Mouse (Mus musculus) splenic B cell, adult 2 months (primary cell): Measurements from ENCODE around the gene Gstt4.
"Not testable (repeated sequence)": the region's sequence is repeated elsewhere in the genome, so short reads cannot be mapped to it uniquely, and the experiment has no call there.

Experiments used
- DNase-seq: peaks from one replicate; pipeline ENCODE4 v3.0.0-alpha.2; 2011; ENCODE audit warnings: low read depth, low spot score
- H3K27me3 ChIP-seq: 2 replicates; pipeline ENCODE4 v1.6.1; 2012; ENCODE audit warnings: mild to moderate bottlenecking, low read length, moderate library complexity, mixed read lengths; ENCODE audit not compliant: control insufficient read depth, poor library complexity, insufficient read depth, severe bottlenecking
- H3K36me3 ChIP-seq: 2 replicates; pipeline ENCODE4 v1.6.1; 2012; ENCODE audit warnings: mild to moderate bottlenecking, low read length, moderate library complexity, mixed read lengths; ENCODE audit not compliant: control insufficient read depth, poor library complexity, insufficient read depth, severe bottlenecking

The Gstt4 gene

DNA sequence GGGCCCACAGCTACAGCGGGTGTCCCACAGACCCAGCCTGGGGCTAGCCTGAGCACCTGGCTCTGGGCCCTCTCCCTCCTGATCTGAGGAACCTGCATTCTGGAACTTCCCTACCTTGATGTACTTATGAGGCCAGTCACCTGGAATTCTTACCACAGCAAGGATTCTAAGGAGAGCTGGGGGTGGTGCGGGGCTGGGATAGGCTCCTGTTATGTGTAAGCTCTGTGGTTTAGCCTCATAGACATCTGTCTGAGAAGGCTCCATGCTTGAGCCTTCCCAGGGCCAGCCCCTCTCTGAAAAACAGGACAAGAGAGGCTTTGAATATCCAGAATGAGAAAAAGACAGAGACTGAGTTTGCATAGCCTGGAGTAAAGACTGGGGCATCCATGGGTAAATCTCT, at the start of gene Gstt4:
TSS of gene Gstt4 (minus strand) at position 101 of the 400 bp plus-strand sequence.
- no peaks in the 10 kb centered on the region for H3K36me3 ChIP-seq
- no peak for DNase-seq

DNA sequence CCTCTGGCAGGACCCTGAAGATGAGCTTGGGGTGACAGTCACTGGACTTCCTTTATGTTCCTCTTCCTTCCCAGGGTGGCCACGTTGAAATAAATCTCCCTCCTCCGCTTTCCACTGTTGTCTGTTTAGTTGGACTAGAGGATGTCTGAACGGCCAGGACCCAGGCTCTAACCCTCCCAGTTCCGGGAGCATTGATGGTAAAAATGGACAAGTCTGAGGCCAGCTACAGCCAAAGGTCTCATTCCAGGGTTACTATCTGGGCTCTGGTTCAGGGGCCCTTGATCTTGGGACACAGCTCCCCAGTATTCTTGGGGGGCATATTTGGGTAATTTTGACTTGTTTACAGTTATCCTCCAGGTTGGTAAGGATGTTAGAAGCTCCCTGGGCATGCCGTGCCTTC, 39.2 kb upstream of the Gstt4 start:
- H3K36me3 ChIP-seq: no peaks in the 10 kb centered on the region; the same call in 1 of the 2 replicates
- DNase-seq: no peak
- no peaks in the 10 kb centered on the region for H3K27me3 ChIP-seq

More for the DNA sequence above, at the start of gene Gstt4:
- H3K27me3 ChIP-seq: no peaks in the 10 kb centered on the region

DNA sequence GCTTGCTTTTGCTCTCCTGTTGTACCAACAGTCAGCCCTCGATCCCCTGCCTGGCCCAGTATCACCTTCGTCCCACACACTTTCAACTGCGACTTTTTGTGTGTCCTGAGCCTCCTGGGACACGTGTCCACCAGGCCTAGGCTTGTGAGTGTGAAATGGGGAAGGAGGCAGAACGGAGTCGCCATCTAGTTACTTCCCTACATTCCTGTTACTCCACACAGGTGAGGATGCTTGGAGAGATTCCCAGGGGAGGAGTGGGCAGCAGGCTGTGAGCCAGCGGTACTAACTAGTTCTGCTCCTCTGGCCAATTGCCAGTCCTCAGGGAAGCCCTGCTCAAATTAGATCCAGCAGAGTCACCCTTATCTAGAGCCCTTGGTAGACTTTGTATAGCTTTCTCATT, 38.4 kb upstream of the Gstt4 start:
- H3K27me3 ChIP-seq: no peaks in the 10 kb centered on the region
- H3K36me3 ChIP-seq: no peaks in the 10 kb centered on the region; the same call in 1 of the 2 replicates
- no peak for DNase-seq

DNA sequence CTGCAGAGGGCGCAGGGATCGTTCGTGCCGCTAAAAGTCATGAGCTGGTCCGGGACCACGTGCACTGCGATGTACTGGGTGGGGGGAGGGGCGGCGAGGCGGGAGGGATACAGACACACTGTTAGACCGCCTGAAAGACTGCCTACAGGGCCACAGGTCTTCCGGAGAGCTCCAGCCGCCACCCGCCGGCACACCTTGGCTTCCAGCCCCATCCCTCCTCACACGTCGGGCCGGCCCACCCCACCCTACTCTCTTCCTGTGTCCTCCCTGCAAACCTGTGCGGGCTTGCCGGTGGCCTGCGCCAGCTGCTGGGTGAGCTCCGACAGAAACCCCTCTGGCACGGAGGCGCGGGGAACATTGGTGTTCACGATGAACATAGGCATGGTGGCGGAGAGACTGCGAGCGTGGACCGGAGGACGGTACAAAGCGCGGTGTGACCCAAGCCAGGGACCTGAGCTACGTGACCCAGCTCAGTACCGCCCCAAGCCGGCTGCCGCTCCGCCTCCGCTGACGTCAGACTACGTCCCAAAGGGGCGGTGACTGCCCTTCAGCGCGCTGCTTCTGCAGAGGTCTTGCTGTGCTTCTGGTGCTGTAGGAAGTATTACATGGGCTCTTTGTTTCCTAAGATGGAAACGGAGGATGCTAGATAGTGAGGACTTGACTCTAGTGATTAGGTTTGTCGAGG, 37.6 kb upstream of the Gstt4 start, which contains the start of gene Mif:
TSS of gene Mif (minus strand) at position 455 of the 685 bp plus-strand sequence.
- DNase-seq: peak; percentile 95
- H3K27me3 ChIP-seq: not testable (repeated sequence)

DNA sequence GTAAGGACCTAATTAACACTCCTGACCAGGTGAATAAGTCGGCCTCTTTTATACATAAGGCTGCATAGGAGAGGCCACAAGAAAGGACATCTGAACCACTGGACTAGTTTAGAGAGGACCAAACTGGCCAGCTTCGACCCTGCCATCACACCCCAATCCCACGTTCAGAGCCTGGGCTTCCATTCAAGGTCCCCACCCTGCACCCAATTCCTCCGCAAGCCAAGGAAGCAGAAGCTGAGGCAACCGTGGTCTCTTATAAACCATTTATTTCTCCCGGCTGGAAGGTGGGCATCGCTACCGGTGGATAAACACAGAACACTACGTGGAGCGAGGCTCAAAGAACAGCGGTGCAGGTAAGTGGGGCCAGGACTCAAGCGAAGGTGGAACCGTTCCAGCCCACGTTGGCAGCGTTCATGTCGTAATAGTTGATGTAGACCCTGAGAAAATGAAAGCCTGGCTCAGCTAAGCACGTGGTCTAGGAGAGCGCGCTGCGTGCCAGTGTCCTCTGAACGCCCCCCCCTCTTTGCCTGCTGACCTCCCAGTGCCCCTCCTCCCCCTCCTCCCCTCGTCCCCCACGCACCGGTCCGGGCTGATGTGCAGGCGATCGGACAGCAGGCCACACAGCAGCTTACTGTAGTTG, 36.9 kb upstream of the Gstt4 start:
- Histone ChIP-seq H3K27me3 (no peaks in the 10 kb centered on the region), H3K36me3 (no peaks in the 10 kb centered on the region; the same call in 1 of the 2 replicates)
- peak; percentile 48 for DNase-seq

More for the DNA sequence above, 37.6 kb upstream of the Gstt4 start, which contains the start of gene Mif:
- H3K36me3 ChIP-seq: not testable (repeated sequence)

DNA sequence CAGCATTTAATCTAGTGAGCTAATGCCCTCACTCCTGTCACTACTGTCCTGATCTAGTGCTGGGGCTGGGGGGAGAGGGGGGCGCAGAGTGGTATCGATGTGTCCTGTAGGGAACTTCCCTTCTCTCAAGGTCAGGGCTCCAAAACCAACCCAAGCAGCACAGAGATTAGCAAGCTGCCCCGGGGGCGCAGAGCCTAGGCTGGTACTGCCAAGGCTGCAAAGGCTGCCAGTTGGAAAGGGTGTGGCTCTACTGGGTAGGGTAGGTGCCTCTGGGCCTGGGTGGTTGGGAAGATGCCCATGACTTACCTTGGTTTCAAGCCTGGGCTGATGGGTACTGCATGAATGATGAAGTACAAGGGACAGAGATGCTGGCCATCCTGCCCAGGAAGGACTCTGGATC, 35.3 kb upstream of the Gstt4 start:
- no peak for DNase-seq
- no peaks in the 10 kb centered on the region for H3K27me3 ChIP-seq
- no peaks in the 10 kb centered on the region; the same call in 1 of the 2 replicates for H3K36me3 ChIP-seq

DNA sequence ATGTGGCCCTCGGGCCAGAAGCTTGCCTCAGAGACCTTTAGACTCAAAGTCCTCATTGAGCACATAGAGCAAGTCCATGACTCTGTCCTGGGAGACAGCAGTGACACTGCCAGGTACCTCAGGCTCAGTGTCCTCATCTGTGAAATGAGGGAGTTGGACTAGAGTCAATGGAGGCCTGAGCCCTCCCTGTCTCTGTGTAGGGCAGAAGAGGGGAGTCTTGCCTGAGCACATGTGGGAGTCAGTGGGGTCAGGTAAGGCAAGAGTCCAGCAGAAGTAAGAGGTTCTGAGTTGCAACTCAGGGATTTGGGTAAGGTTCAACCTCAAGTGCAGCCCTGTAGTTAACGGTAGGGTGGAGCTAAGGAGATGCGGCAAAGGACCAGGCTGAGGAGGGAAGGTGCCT, 34.6 kb upstream of the Gstt4 start:
- no peak for DNase-seq
- Histone ChIP-seq H3K27me3 (no peaks in the 10 kb centered on the region), H3K36me3 (no peaks in the 10 kb centered on the region; the same call in 1 of the 2 replicates)

DNA sequence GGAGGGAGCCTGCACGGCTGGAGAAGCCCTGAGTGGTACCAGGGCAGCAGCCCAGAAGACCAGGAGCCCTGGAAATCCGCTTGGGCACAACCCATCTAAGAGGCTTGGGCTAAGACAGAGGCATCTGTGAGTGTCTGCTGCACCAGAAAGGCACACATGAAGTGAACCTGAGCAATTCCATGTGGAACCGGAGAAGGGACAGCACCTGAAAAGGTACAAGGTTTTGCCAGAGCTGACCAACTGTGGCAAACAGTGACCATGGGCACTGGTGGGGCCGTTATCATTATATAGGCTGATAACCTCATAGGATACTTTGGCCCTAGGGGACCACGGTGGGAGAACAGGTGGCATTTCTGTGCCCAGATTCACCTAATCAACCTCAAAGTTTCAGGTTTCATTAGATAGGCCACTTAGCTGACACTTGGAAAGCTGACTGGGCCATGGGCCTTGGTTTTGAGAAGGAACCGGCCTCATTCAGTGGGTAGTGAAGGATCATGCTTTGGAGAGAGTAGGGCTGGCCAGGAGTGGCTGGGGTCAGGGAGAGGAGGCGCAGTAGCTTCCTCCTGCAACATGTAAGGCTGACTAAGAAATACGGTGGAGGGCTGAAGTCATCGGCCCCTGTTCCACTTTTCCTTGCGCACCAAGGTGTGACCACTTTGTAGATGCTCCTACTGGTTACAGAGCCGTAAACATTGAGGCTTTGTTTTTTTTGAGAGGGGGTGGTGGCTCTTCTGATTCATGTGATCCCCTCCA, 34.0 kb upstream of the Gstt4 start:
- Histone ChIP-seq H3K36me3 (no peaks in the 10 kb centered on the region; the same call in 1 of the 2 replicates), H3K27me3 (no peaks in the 10 kb centered on the region)
- DNase-seq: no peak

DNA sequence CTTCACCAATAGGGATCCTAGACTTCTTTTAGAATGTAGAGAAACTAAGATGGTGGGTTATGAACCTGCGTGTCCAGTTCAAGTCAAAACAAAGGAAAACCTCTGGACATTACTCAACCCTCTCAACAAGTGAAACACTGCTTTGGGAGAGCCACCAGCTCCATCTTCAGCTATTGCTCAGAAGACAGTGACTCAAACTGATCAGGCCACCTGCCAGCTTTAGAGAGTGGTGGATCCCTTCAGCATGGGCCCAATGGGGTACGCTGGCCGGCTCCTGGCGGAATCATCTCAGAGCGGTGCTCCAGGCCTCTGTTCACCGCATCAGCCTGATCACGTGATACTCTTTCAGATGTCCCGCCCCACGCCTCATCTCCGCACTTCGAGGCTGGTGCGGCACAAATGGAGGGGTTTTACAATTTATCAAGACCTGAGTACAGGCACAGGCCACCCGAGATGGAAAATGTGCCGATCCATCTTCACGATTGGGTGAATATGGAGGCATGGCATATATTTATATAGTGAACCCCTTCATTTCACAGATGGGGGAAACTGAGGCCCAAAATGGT, 33.2 kb upstream of the Gstt4 start:
- no peaks in the 10 kb centered on the region; the same call in 1 of the 2 replicates for H3K36me3 ChIP-seq

DNA sequence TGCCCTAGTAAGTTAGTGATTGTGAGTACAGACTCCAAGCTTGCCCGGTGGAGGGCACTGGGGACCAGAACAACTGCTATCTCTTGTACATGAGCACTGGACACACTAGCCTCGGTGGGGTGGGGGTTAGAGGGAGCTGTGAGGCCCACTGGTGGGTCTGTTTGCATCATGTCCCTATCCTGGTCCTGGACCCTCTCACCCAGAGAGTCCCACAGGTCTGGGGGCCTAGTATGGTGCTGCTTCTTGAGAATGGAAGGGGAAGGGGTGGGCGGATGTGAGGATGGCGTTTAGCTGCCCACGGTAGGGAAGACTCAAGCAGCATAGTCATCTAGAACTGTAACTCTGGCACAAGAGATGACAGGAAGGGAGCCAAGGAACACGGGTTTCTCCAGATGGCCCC, 32.4 kb upstream of the Gstt4 start:
- DNase-seq: no peak
- H3K27me3 ChIP-seq: no peaks in the 10 kb centered on the region
- H3K36me3 ChIP-seq: no peaks in the 10 kb centered on the region; the same call in 1 of the 2 replicates

More for the DNA sequence above, 33.2 kb upstream of the Gstt4 start:
- DNase-seq: no peak
- H3K27me3 ChIP-seq: no peaks in the 10 kb centered on the region

DNA sequence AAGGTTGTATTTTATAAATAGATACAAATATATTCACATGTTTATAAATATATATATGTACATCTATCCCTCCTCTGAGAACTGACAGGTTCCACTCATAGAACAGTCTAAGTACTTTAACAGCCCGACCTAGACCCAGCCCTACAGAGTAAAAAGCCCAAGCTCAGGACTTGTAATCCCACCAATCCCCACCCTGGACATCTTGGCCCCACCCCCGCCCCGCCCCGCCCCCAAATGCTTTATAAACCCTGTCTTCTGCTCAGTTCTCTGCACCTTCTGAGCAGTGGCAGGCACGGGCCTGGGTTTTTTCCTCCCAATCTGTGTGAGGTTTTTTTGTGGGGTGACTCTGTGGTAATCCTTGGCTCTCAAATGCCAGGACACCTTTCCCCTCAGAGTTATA, 31.8 kb upstream of the Gstt4 start:
- no peaks in the 10 kb centered on the region for H3K27me3 ChIP-seq
- no peak for DNase-seq
- no peaks in the 10 kb centered on the region; the same call in 1 of the 2 replicates for H3K36me3 ChIP-seq

DNA sequence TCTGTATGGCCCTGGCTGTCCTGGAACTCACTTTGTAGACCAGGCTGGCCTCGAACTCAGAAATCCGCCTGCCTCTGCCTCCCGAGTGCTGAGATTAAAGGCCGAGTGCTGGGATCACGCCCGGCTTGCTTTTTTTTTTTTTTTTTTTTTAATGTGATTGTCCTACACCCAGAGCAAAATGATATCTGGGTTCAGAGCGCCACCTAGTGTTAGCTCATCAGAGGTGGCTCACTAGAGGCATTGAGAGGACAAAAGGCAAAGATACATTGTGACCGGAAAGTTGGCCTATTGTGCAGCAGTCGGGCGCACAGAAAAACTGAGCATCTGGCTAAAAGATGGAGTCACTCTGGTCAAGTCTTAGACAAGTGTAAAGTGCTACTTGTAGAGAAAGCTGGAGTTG, 31.1 kb upstream of the Gstt4 start:
- Histone ChIP-seq H3K36me3 (no peaks in the 10 kb centered on the region; the same call in 1 of the 2 replicates), H3K27me3 (no peaks in the 10 kb centered on the region)
- DNase-seq: peak; percentile 91

DNA sequence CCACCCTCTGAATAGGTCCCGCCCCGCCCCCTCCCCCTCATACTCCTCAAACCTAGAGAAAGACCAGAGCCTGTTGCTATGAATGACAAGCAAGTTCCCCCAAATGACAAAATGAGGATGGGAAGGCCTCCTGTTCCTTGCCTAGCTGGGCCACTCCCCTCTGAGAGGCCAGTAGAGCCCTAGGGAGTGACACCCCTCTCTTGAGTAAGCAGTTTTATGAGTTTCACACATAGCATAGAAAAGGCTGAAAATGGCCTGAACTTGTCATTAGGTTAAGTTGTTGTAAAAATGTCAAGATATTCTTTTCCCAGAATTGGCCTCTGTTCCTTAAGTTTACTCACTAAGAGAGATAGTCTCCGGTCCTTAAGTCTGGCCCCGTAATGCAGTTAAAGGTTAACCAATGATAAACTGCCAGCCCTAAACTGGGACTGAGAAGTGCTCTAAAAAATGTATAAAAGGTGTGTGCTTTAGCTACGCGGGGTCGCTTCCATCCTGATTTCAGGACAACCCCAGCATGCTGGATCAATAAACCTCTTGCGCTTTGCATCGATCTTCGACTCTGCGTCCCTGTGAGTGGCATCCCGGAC, 30.3 kb upstream of the Gstt4 start:
- no peaks in the 10 kb centered on the region for H3K36me3 ChIP-seq
- no peaks in the 10 kb centered on the region for H3K27me3 ChIP-seq

DNA sequence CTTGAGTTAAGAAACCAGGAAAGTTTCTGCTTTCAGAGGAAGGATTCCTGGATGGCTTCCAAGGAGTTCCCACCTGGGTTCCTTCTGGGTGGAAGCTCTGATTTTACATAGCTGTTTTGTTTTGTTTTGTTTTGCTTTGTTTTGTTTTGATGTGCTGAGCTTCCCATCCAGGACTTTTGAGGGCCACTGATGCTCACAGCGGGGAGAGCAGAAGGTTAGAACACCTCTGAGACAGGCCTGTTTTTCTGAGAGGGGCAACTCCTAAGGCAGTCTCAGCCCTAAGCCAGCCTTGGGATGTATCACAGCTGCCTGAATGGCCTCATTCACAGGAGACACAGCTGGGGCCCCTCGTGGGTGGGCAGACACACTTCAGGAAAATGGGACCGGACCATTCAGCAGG, 29.3 kb upstream of the Gstt4 start:
- H3K27me3 ChIP-seq: no peaks in the 10 kb centered on the region
- H3K36me3 ChIP-seq: no peaks in the 10 kb centered on the region
- no peak for DNase-seq

More for the DNA sequence above, 30.3 kb upstream of the Gstt4 start:
- no peak for DNase-seq
